Mouse (Mus musculus) heart, embryonic 16.5 days (tissue): Measurements from ENCODE around the gene Psma7. TPM values are rescaled to one million over a fixed set of nuclear protein-coding genes. Genes with fewer than 3 reads are reported as not detected.

Experiments
- ATAC-seq: fragments of 200-750 bp; cut with Nextera tagmentation; replicated peaks from 2 replicates; pipeline ENCODE4 v1.8.0; 2017; ENCODE audit warnings: moderate number of reproducible peaks; ENCODE audit not compliant: insufficient read depth, low FRiP score; ENCODE audit errors: extremely low read depth
- H3K27ac ChIP-seq: fragments of 300-500 bp; sonication (generic); 2 replicates; pipeline ENCODE4 v1.5.1; 2014; ENCODE audit warnings: mild to moderate bottlenecking, low read length, control low read depth, moderate library complexity
- H3K27me3 ChIP-seq: fragments of 300-500 bp; sonication (generic); 2 replicates; pipeline ENCODE4 v1.6.1; 2014; ENCODE audit warnings: low read length, mixed read lengths; ENCODE audit not compliant: control insufficient read depth, insufficient read depth
- H3K36me3 ChIP-seq: fragments of 300-500 bp; sonication (generic); 2 replicates; pipeline ENCODE4 v1.6.1; 2014; ENCODE audit not compliant: control insufficient read depth, insufficient read depth
- H3K4me1 ChIP-seq: fragments of 300-500 bp; sonication (generic); 2 replicates; pipeline ENCODE4 v1.6.1; 2014; ENCODE audit warnings: low read length, mixed read lengths; ENCODE audit not compliant: control insufficient read depth, insufficient read depth
- H3K4me2 ChIP-seq: fragments of 300-500 bp; sonication (generic); 2 replicates; pipeline ENCODE4 v1.6.1; 2014; ENCODE audit warnings: low read depth, mild to moderate bottlenecking, control low read depth, low read length
- H3K4me3 ChIP-seq: fragments of 300-500 bp; sonication (generic); 2 replicates; pipeline ENCODE4 v1.5.1; 2014; ENCODE audit warnings: mild to moderate bottlenecking, control low read depth, low read length
- H3K9ac ChIP-seq: fragments of 300-500 bp; sonication (generic); 2 replicates; pipeline ENCODE4 v1.6.1; 2014; ENCODE audit warnings: low read length, control low read depth
- H3K9me3 ChIP-seq: fragments of 300-500 bp; sonication (generic); replicated peaks from 2 replicates; pipeline ENCODE4 v1.6.1; 2016; ENCODE audit warnings: low read length; ENCODE audit not compliant: control insufficient read depth
- WGBS: fragments of 180-500 bp; shearing (Covaris S2); extraction: QIAGEN DNeasy Blood & Tissue Kit; methylation state at CpG from one replicate; pipeline ENCODE4 v1.1.7; 2014; 5-methylcytosine and 5-hydroxymethylcytosine counted together
- polyA plus RNA-seq: library from polyadenylated mRNA; unstranded; fragments of >200 nt; fragmentation: Nextera tagmentation; extraction: Ambion mirVana; gene quantifications from 2 replicates; pipeline ENCODE4 v1.2.1, GENCODE M21; 2015

Gene Psma7
- polyA plus RNA-seq, 1 experiment from 2014 or later, result 421 TPM

DNA sequence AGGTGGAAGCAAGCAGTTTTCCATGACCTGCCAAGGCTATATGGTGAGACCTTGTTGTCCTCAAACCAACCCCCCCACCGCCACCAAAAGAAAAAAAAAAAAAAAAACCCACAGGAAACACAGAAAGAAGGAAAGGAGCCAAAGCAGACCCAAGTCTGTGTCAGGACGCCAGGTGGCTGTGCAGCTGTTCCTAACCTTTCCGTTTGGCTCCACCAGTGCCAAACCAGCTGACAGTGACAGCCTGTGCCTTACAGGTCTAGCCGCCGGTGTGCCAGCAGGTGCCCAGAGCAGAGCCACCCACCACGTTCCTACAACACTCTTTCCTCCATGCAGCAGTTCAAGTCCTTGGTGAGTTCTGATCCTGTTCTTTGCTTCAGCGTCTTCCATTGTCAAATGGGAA is 30.7 kb upstream of the Psma7 start:
- Histone ChIP-seq H3K4me1 (peaks cover 9% of the 10 kb centered on the region), H3K9ac (no peak overlapping the region), H3K4me2 (no peak overlapping the region), H3K27ac (no peak overlapping the region), H3K27me3 (no peaks in the 10 kb centered on the region), H3K4me3 (no peak overlapping the region), H3K9me3 (no peaks in the 10 kb centered on the region), H3K36me3 (no peaks in the 10 kb centered on the region; the same call in 1 of the 2 replicates)
- ATAC-seq, result no peak
- WGBS, result 81% methylated on average over 7 of the region's 7 CpGs

- H3K36me3 ChIP-seq, result peaks cover 4% of the 10 kb centered on the region; the same call in 1 of the 2 replicates
- peaks cover 9% of the 10 kb centered on the region for H3K4me1 ChIP-seq
- H3K4me2 ChIP-seq, result no peak overlapping the region
- no peaks in the 10 kb centered on the region for H3K27me3 ChIP-seq
- no peak overlapping the region for H3K9ac ChIP-seq
- H3K9me3 ChIP-seq, result no peaks in the 10 kb centered on the region
- H3K4me3 ChIP-seq, result no peak overlapping the region
- WGBS, result 78% methylated on average over 2 of the region's 2 CpGs
- no peak for ATAC-seq
- no peak overlapping the region for H3K27ac ChIP-seq
Observed at GRCm38 (mm10) chr2:180071671-180072070, 29.4 kb upstream of the Psma7 start.

GRCm38 (mm10) chr2:180070481-180071453 is 28.5 kb upstream of the Psma7 start, which contains the start of gene Mtg2:
Mtg2 (plus strand) TSS chr2:180070588.
- Histone ChIP-seq H3K36me3 (peaks cover 4% of the 10 kb centered on the region; the same call in 1 of the 2 replicates), H3K27ac (peak within 1 kb of the TSS; percentile 85), H3K4me3 (peak within 1 kb of the TSS; percentile 86), H3K9me3 (no peaks in the 10 kb centered on the region), H3K4me1 (peaks cover 9% of the 10 kb centered on the region), H3K4me2 (peak within 1 kb of the TSS; percentile 96), H3K9ac (peak within 1 kb of the TSS; percentile 83), H3K27me3 (no peaks in the 10 kb centered on the region)
- peak; percentile 97 for ATAC-seq
- WGBS, result 6% methylated on average over 52 of the region's 58 CpGs

GRCm38 (mm10) chr2:180069770-180070480 is 27.7 kb upstream of the Psma7 start:
- peak; percentile 52 for ATAC-seq
- Histone ChIP-seq H3K27ac (peak overlapping the region; percentile 85), H3K9me3 (no peaks in the 10 kb centered on the region), H3K9ac (peak overlapping the region; percentile 83), H3K4me1 (peaks cover 9% of the 10 kb centered on the region), H3K4me2 (peak overlapping the region; percentile 68), H3K36me3 (peaks cover 4% of the 10 kb centered on the region; the same call in 1 of the 2 replicates), H3K4me3 (peak overlapping the region; percentile 86), H3K27me3 (no peaks in the 10 kb centered on the region)
- WGBS, result 30% methylated on average over 20 of the region's 20 CpGs

DNA sequence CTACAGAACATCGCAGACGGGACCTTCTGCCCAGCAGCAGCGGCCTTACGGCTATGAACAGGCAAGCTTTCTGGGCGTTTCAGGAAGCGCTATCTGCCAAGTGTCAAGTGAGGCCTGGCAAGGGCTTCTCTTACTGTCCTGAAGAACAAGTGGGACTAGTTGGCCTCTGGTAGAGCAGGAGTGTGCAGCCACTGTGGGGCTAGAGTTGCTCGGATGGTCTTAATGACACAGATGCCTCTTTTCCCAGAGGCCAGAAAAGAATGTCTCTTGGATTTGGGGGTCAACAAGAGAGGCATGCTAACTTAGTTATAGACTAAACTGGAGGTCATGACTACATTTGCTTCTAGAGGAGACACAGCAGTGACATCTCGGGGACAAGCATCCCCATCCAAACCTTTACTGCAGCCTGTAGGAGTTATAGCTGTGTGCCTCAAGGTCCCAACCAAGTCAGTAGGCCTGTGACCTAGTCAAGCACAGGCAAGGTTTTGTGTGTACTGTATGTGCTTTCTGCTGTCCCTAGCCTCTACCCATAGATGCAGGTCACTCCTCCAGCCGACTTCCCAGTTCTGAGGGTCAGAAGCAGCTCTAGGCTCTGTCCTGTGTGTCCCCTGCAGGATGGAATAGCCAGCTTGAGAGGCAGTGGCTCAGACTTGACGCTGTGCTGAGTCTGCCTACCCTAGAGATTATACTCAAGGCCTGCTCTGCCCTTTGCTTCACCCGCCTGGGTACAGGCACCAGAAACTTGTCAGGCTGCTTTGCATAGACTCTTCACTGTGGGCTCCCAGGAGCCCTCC is 21.3 kb upstream of the Psma7 start:
- Histone ChIP-seq H3K36me3 (peaks cover 31% of the 10 kb centered on the region), H3K27me3 (no peaks in the 10 kb centered on the region), H3K4me2 (no peak overlapping the region), H3K9me3 (no peaks in the 10 kb centered on the region), H3K27ac (no peak overlapping the region), H3K4me1 (no peaks in the 10 kb centered on the region), H3K9ac (no peak overlapping the region), H3K4me3 (no peak overlapping the region)
- WGBS, result 87% methylated on average over 11 of the region's 11 CpGs
- ATAC-seq, result no peak

- Histone ChIP-seq H3K4me1 (no peaks in the 10 kb centered on the region), H3K27me3 (no peaks in the 10 kb centered on the region), H3K9ac (no peak overlapping the region), H3K9me3 (no peaks in the 10 kb centered on the region), H3K4me3 (no peak overlapping the region), H3K4me2 (no peak overlapping the region), H3K36me3 (peaks cover 19% of the 10 kb centered on the region), H3K27ac (no peak overlapping the region)
- WGBS, result 96% methylated on average over 9 of the region's 9 CpGs
- ATAC-seq, result no peak
Observed at GRCm38 (mm10) chr2:180053001-180053400, 10.8 kb upstream of the Psma7 start.

- Histone ChIP-seq H3K27ac (no peak overlapping the region), H3K9ac (no peak overlapping the region), H3K36me3 (peaks cover 10% of the 10 kb centered on the region), H3K4me1 (no peaks in the 10 kb centered on the region), H3K4me2 (no peak overlapping the region), H3K27me3 (no peaks in the 10 kb centered on the region), H3K9me3 (no peaks in the 10 kb centered on the region), H3K4me3 (no peak overlapping the region)
- ATAC-seq, result no peak
- 90% methylated on average over 14 of the region's 14 CpGs for WGBS
Observed at GRCm38 (mm10) chr2:180051986-180052733, 9.9 kb upstream of the Psma7 start.

GRCm38 (mm10) chr2:180050986-180051385 is 8.8 kb upstream of the Psma7 start:
- Histone ChIP-seq H3K27ac (no peak overlapping the region), H3K9me3 (no peaks in the 10 kb centered on the region), H3K4me3 (no peak overlapping the region), H3K27me3 (no peaks in the 10 kb centered on the region), H3K36me3 (peaks cover 6% of the 10 kb centered on the region), H3K4me2 (no peak overlapping the region), H3K9ac (no peak overlapping the region), H3K4me1 (no peaks in the 10 kb centered on the region)
- ATAC-seq, result 0 out of 2 replicates have a peak, but pooled peaks have one; percentile 34
- WGBS, result 30% methylated on average over 5 of the region's 5 CpGs
